Mouse (Mus musculus) limb, embryonic 12.5 days (tissue): ENCODE data around the gene Dok5. TPM values are rescaled to one million over a fixed set of nuclear protein-coding genes. Genes with fewer than 3 reads are reported as not detected.

Experiments
- ATAC-seq: fragments of 200-750 bp; cut with Nextera tagmentation; 2 replicates; pipeline ENCODE4 v1.8.0; 2017; ENCODE audit warnings: low read depth, moderate TSS enrichment; ENCODE audit not compliant: insufficient number of reproducible peaks, insufficient read depth, low FRiP score, low TSS enrichment
- H3K27ac ChIP-seq: fragments of 300-500 bp; sonication (generic); 2 replicates; pipeline ENCODE4 v1.5.1; 2016; ENCODE audit warnings: mild to moderate bottlenecking, moderate library complexity
- H3K27me3 ChIP-seq: fragments of 300-500 bp; sonication (generic); 2 replicates; pipeline ENCODE4 v1.6.1; 2016; ENCODE audit warnings: mild to moderate bottlenecking, moderate library complexity
- H3K36me3 ChIP-seq: fragments of 300-500 bp; sonication (generic); 2 replicates; pipeline ENCODE4 v1.6.1; 2016; ENCODE audit warnings: mild to moderate bottlenecking, moderate library complexity
- H3K4me1 ChIP-seq: fragments of 300-500 bp; sonication (generic); replicated peaks from 2 replicates; pipeline ENCODE4 v1.6.1; 2016
- H3K4me2 ChIP-seq: fragments of 300-500 bp; sonication (generic); 2 replicates; pipeline ENCODE4 v1.6.1; 2016; ENCODE audit warnings: mild to moderate bottlenecking, moderate library complexity
- H3K4me3 ChIP-seq: fragments of 300-500 bp; sonication (generic); replicated peaks from 2 replicates; pipeline ENCODE4 v1.5.1; 2016; ENCODE audit warnings: mild to moderate bottlenecking
- H3K9ac ChIP-seq: fragments of 300-500 bp; sonication (generic); replicated peaks from 2 replicates; pipeline ENCODE4 v1.6.1; 2016; ENCODE audit warnings: mild to moderate bottlenecking, moderate library complexity
- H3K9me3 ChIP-seq: fragments of 300-500 bp; sonication (generic); 2 replicates; pipeline ENCODE4 v1.6.1; 2016; ENCODE audit warnings: mild to moderate bottlenecking, moderate library complexity
- WGBS: fragments of 180-500 bp; shearing (Covaris S2); methylation state at CpG from one replicate; pipeline ENCODE4 v1.1.7; 2016; 5-methylcytosine and 5-hydroxymethylcytosine counted together
- polyA plus RNA-seq: library from polyadenylated mRNA; unstranded; fragments of >200 nt; fragmentation: Nextera tagmentation; extraction: Ambion mirVana; gene quantifications from 2 replicates; pipeline ENCODE4 v1.2.1, GENCODE M21; 2016

Dok5 gene
- polyA plus RNA-seq, 1 experiment from 2014 or later, result 4.9 TPM

DNA sequence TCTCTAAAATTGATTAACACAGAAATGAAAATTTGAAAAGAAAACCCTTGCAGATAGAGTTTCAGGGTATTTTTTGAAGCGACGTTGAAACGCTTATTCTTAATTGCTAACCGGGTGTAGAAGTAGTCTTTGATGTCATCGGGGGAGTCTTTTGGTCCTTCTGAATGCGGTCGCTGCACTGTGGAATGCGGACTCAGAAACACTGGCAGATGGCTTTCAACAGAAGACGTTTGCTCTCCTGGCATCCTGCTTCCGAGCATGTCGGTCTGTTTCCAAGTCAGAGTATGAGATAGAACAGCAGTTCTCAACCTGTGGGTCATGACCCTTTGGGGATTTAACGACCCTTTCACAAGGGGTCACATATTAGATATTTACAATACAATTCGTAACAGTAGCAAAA, 7.5 kb upstream of the Dok5 start:
- ATAC-seq, result no peak
- Histone ChIP-seq H3K9me3 (no peaks in the 10 kb centered on the region), H3K9ac (no peak overlapping the region), H3K4me3 (no peak overlapping the region), H3K36me3 (no peaks in the 10 kb centered on the region), H3K4me1 (peaks cover 7% of the 10 kb centered on the region; the same call in 1 of the 2 replicates), H3K4me2 (no peak overlapping the region), H3K27me3 (peaks cover 6% of the 10 kb centered on the region; the same call in 1 of the 2 replicates), H3K27ac (no peak overlapping the region)
- 44% methylated on average over 13 of the region's 13 CpGs for WGBS

DNA sequence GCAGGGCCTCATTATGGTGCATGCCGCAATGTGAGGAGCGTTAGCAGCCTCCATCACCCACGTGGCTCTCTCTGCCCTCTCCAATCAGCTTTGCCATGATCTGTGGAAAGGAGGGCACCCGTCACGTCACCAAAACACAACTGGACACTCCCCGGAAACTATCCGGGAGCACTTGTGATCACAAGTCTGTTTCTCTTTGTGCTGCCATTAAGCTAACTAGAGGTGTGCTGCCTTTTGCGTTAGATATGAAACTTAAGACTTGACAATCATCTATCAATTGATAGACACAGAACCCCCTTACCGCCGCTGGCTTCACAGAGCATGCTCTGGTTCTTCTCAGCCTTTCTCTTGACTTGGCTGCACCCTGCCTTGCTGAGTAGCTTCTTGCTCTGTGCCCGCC, 6.9 kb upstream of the Dok5 start:
- WGBS, result 75% methylated on average over 11 of the region's 11 CpGs
- no peaks in the 10 kb centered on the region for H3K9me3 ChIP-seq
- peaks cover 6% of the 10 kb centered on the region; the same call in 1 of the 2 replicates for H3K27me3 ChIP-seq
- H3K9ac ChIP-seq, result no peak overlapping the region
- no peak overlapping the region for H3K27ac ChIP-seq
- H3K36me3 ChIP-seq, result no peaks in the 10 kb centered on the region
- no peak overlapping the region for H3K4me2 ChIP-seq
- no peak for ATAC-seq
- H3K4me1 ChIP-seq, result peaks cover 7% of the 10 kb centered on the region; the same call in 1 of the 2 replicates
- no peak overlapping the region for H3K4me3 ChIP-seq

- ATAC-seq, result no peak
- no peak overlapping the region for H3K9ac ChIP-seq
- H3K4me1 ChIP-seq, result peaks cover 7% of the 10 kb centered on the region; the same call in 1 of the 2 replicates
- no peaks in the 10 kb centered on the region for H3K9me3 ChIP-seq
- H3K27me3 ChIP-seq, result peaks cover 14% of the 10 kb centered on the region
- H3K36me3 ChIP-seq, result no peaks in the 10 kb centered on the region
- no peak overlapping the region for H3K4me3 ChIP-seq
- 80% methylated on average over 5 of the region's 5 CpGs for WGBS
- H3K27ac ChIP-seq, result no peak overlapping the region
- H3K4me2 ChIP-seq, result no peak overlapping the region
Measured at GRCm38 (mm10) chr2:170725796-170726195, 5.8 kb upstream of the Dok5 start.

DNA sequence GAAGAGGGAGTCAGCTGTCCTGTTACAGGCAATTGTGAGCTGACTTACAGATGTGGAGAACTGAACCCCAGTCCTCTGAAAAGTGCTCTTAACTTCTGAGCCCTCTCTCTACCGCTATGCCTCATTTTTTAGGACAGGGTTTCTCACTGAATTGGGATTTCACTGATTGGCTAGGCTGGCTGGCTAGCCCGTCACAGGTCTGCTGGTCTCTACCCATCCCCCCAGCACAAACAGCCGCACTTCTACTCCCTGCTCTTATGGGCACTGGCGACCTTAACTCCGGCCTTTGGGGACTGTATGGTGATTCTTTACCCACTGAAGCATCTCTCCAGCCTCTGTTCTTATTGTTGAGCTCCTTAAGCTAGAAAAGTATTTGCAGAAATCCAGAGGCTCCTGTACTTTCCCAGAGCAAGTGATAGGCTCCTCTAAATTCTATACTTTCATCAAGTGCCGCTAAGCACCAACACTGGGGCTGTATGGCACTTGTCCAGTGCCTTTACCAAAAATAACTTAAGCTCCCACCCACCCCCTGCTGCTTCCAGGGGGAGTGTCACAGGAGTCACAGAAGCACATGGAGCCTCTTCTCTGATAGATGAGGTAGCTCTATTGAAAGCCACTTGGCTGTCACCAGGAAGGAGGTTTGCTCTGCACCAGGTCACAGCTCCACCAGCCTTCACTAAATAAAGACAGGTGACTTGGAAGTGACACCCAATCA, 4.5 kb upstream of the Dok5 start:
- Histone ChIP-seq H3K27me3 (peaks cover 27% of the 10 kb centered on the region), H3K4me2 (no peak overlapping the region), H3K4me3 (no peak overlapping the region), H3K4me1 (peaks cover 12% of the 10 kb centered on the region; the same call in 1 of the 2 replicates), H3K36me3 (no peaks in the 10 kb centered on the region), H3K9ac (no peak overlapping the region), H3K27ac (no peak overlapping the region), H3K9me3 (no peaks in the 10 kb centered on the region)
- 44% methylated on average over 6 of the region's 6 CpGs for WGBS
- no peak for ATAC-seq

DNA sequence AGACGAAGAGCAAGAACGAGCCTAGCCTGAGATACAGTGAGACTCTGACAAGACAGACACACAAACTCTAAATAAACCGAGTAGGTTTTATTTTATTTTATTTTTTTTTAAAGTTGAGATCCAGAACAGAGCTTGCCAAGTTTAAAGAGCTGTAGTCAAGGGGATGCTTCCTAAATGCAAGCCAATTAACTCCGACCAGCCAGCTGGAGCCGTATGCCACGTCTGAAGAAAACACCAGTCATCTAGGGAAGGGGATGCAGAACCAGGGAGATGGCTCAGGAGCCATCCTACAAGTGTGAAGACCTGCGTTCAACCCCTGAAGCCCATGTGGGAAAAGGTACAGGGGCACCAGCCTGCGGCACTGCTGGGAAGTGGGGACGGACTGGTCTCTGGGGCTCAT, 2.7 kb upstream of the Dok5 start:
- peaks cover 13% of the 10 kb centered on the region; the same call in 1 of the 2 replicates for H3K4me1 ChIP-seq
- H3K4me3 ChIP-seq, result no peak overlapping the region
- H3K36me3 ChIP-seq, result no peaks in the 10 kb centered on the region
- H3K9ac ChIP-seq, result no peak overlapping the region
- H3K4me2 ChIP-seq, result no peak overlapping the region
- H3K9me3 ChIP-seq, result no peaks in the 10 kb centered on the region
- ATAC-seq, result no peak
- H3K27ac ChIP-seq, result no peak overlapping the region
- peaks cover 41% of the 10 kb centered on the region for H3K27me3 ChIP-seq
- 87% methylated on average over 9 of the region's 9 CpGs for WGBS

- WGBS, result 50% methylated on average over 2 of the region's 2 CpGs
- no peak for ATAC-seq
- no peaks in the 10 kb centered on the region for H3K36me3 ChIP-seq
Measured at GRCm38 (mm10) chr2:170729661-170730060, 1.9 kb upstream of the Dok5 start.

DNA sequence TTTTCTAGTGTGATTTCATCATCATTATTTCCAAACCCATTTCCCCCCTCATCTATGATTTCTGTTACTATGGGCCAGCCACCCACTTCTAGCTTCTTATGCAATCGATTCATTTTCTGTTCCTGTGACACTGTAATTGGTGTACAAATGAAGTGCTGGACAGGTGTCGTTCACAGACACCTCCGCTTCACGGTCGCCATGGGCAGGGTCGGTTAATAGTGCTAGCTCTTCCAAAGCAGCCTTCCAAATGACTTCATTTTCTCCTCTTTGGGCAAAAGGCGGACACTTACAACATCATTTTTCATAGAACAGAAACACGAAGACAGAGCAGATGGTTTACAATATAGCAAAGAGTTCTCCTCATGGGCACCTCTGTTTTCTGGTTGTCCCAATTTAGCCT, 1.5 kb upstream of the Dok5 start:
- Histone ChIP-seq H3K4me2 (no peak overlapping the region), H3K4me3 (no peak overlapping the region), H3K4me1 (0 out of 2 replicates have a peak, but pooled peaks cover 6% of the 10 kb centered on the region), H3K27me3 (peaks cover 41% of the 10 kb centered on the region), H3K9me3 (no peaks in the 10 kb centered on the region), H3K36me3 (no peaks in the 10 kb centered on the region), H3K27ac (no peak overlapping the region), H3K9ac (no peak overlapping the region)
- no peak for ATAC-seq
- WGBS, result 87% methylated on average over 8 of the region's 8 CpGs

More at GRCm38 (mm10) chr2:170729661-170730060, 1.9 kb upstream of the Dok5 start:
- no peak overlapping the region for H3K9ac ChIP-seq
- no peaks in the 10 kb centered on the region for H3K9me3 ChIP-seq
- peaks cover 41% of the 10 kb centered on the region for H3K27me3 ChIP-seq
- H3K4me3 ChIP-seq, result no peak overlapping the region
- no peak overlapping the region for H3K27ac ChIP-seq
- H3K4me1 ChIP-seq, result 0 out of 2 replicates have a peak, but pooled peaks cover 7% of the 10 kb centered on the region
- no peak overlapping the region for H3K4me2 ChIP-seq

GRCm38 (mm10) chr2:170730781-170731180, 826 bp upstream of the Dok5 start:
- peak overlapping the region; percentile 58; the same call in 1 of the 2 replicates for H3K4me3 ChIP-seq
- 0 out of 2 replicates have a peak, but pooled peaks cover 6% of the 10 kb centered on the region for H3K4me1 ChIP-seq
- no peaks in the 10 kb centered on the region for H3K9me3 ChIP-seq
- no peak for ATAC-seq
- peaks cover 37% of the 10 kb centered on the region for H3K27me3 ChIP-seq
- no peaks in the 10 kb centered on the region for H3K36me3 ChIP-seq
- WGBS, result 54% methylated on average over 13 of the region's 13 CpGs
- no peak overlapping the region for H3K9ac ChIP-seq
- H3K4me2 ChIP-seq, result peak overlapping the region; percentile 96
- no peak overlapping the region for H3K27ac ChIP-seq

- H3K4me1 ChIP-seq, result 0 out of 2 replicates have a peak, but pooled peaks cover 6% of the 10 kb centered on the region
- peak overlapping the region; percentile 58 for H3K4me3 ChIP-seq
- no peak overlapping the region for H3K27ac ChIP-seq
- WGBS, result 21% methylated on average over 6 of the region's 6 CpGs
- H3K36me3 ChIP-seq, result no peaks in the 10 kb centered on the region
- peak overlapping the region; percentile 53 for H3K9ac ChIP-seq
- H3K27me3 ChIP-seq, result peaks cover 35% of the 10 kb centered on the region
- peak; percentile 21; the same call in 1 of the 2 replicates for ATAC-seq
- peak overlapping the region; percentile 96 for H3K4me2 ChIP-seq
- H3K9me3 ChIP-seq, result 0 out of 2 replicates have a peak, but pooled peaks cover under 1% of the 10 kb centered on the region
Measured at GRCm38 (mm10) chr2:170731205-170731604, 402 bp upstream of the Dok5 start.

DNA sequence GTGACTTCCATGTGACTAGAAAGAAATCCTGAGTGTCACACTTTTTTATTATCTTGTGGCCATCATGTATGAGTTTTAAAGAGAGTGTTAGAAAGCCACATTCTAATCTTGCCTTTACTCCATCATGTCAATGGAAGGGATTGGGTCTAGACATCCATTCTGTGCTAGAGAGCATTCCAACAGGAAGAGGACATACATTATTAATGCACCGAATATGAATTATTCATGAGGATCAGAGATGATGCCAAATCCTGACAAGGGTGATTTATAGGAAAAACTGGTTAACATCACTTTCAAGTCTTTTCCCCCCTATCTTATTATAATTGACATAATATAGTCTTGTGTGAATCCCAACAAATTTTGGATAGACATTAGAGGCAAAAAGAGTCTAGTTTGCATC, 2.1 kb downstream of the Dok5 start:
- Histone ChIP-seq H3K9ac (no peak overlapping the region), H3K4me1 (0 out of 2 replicates have a peak, but pooled peaks cover 6% of the 10 kb centered on the region), H3K36me3 (no peaks in the 10 kb centered on the region), H3K27me3 (peaks cover 35% of the 10 kb centered on the region), H3K4me3 (no peak overlapping the region), H3K27ac (no peak overlapping the region), H3K9me3 (0 out of 2 replicates have a peak, but pooled peaks cover 3% of the 10 kb centered on the region), H3K4me2 (no peak overlapping the region)
- 91% methylated on average over 1 of the region's 1 CpGs for WGBS
- no peak for ATAC-seq

GRCm38 (mm10) chr2:170734446-170734845, 2.8 kb downstream of the Dok5 start:
- Histone ChIP-seq H3K9me3 (0 out of 2 replicates have a peak, but pooled peaks cover 3% of the 10 kb centered on the region), H3K4me1 (0 out of 2 replicates have a peak, but pooled peaks cover 9% of the 10 kb centered on the region), H3K4me2 (no peak overlapping the region), H3K4me3 (no peak overlapping the region), H3K36me3 (no peaks in the 10 kb centered on the region), H3K27me3 (peaks cover 35% of the 10 kb centered on the region), H3K27ac (no peak overlapping the region), H3K9ac (no peak overlapping the region)
- 45% methylated on average over 3 of the region's 3 CpGs for WGBS
- ATAC-seq, result no peak
